Mouse (Mus musculus): ENCODE measurements at regions not wholly inside any gene's neighbourhood (a gene's known extent, or its start where the extent isn't known, plus 50 kb on each side); places are given as distances from the start of the nearest gene placed in this dataset. TPM values are rescaled to one million over a fixed set of nuclear protein-coding genes. Genes with fewer than 3 reads are reported as not detected.

DNA sequence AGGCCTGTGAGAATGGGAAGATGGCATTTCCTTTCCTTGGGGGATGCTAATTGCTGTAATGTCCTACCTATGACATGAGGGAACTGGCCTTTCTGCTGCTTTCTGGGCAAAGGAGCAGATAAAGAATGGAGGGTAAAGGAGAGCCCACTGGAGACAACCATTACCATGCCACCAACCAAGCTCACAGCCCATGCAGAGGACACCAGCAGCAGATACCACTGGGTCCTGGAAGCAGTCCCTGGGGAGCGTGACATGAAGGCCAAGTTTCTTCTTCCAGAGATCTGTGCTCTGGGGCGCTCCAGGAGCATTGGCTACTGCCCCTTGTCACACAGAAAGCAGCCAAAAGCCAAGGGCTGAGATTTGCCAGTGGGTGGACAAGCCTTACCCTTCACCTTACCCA, 102.8 kb downstream of the 4931417E11Rik start:
- Histone ChIP-seq H3K4me3 (replicated peaks) (no peak overlapping the region), H3K4me1 (0 out of 2 replicates have a peak, but pooled peaks cover 3% of the 10 kb centered on the region), H3K27me3 (peaks cover 10% of the 10 kb centered on the region; the same call in 1 of the 2 replicates), H3K27ac (replicated peaks) (no peak overlapping the region), H3K4me2 (replicated peaks) (no peak overlapping the region), H3K9me3 (replicated peaks) (no peaks in the 10 kb centered on the region), H3K36me3 (no peaks in the 10 kb centered on the region), H3K9ac (no peak overlapping the region)
- WGBS, result 87% methylated on average over 2 of the region's 2 CpGs
- no peak for ATAC-seq (ENCODE audit: insufficient number of reproducible peaks, low FRiP score, low TSS enrichment, low read depth)

GRCm38 (mm10) chr6:73365306-73365705, 104.2 kb downstream of the 4931417E11Rik start:
- Histone ChIP-seq H3K9ac (no peak overlapping the region), H3K27ac (replicated peaks) (no peak overlapping the region), H3K36me3 (no peaks in the 10 kb centered on the region), H3K4me2 (replicated peaks) (no peak overlapping the region), H3K27me3 (peaks cover 10% of the 10 kb centered on the region; the same call in 1 of the 2 replicates), H3K4me3 (replicated peaks) (no peak overlapping the region), H3K4me1 (0 out of 2 replicates have a peak, but pooled peaks cover 3% of the 10 kb centered on the region), H3K9me3 (replicated peaks) (no peaks in the 10 kb centered on the region)
- no peak for ATAC-seq (ENCODE audit: insufficient number of reproducible peaks, low FRiP score, low TSS enrichment, low read depth)
- WGBS, result 72% methylated on average over 9 of the region's 9 CpGs

DNA sequence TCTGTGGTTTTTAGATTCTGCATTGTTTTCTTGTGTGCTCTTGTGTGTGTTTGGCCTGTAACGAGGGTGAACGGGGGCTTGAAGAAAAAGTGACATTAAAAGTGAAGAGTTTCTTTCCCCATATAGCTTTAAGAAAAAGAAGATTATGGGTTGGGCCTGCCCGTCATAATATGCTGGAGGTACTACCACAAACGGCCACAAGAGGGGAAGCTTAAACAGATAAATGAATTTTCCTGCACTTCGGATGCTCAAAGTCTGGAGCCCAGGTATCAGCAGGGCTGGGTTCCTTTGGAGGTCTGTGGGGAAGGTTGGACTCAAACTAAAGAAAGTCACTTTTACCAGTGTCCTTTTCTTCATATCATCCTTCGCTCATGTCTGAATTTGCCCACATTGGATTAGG, 86.8 kb downstream of the Suclg1 start:
- H3K4me1 ChIP-seq, result no peaks in the 10 kb centered on the region
- no peak overlapping the region for H3K9ac ChIP-seq
- H3K36me3 ChIP-seq, result no peaks in the 10 kb centered on the region
- no peaks in the 10 kb centered on the region for H3K27me3 ChIP-seq
- H3K4me2 ChIP-seq (replicated peaks), result no peak overlapping the region
- H3K9me3 ChIP-seq (replicated peaks), result no peaks in the 10 kb centered on the region
- H3K4me3 ChIP-seq (replicated peaks), result no peak overlapping the region
- no peak for ATAC-seq (ENCODE audit: insufficient number of reproducible peaks, low FRiP score, low TSS enrichment, low read depth)
- no peak overlapping the region for H3K27ac ChIP-seq (replicated peaks)
- 55% methylated on average over 6 of the region's 6 CpGs for WGBS

DNA sequence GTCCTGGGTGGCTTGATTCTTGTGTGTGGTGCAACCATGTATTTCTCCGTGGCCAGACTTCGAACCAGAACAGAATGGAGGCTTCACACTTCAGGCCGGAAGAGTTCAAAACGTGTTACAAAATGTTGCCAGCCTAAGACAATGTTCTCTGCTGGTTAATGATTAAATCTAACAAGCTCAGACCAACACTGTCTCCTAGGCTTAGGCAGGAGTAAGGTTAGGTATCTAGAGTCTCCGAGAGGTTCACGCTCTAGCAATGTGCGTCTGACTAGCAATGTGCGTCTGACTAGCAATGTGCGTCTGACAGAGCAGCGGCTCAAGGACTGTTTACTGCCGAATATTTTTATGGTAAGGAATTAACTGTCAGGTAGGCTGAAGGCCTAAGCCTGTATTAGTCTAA, 81.5 kb downstream of the Suclg1 start:
- Histone ChIP-seq H3K9me3 (replicated peaks) (no peaks in the 10 kb centered on the region), H3K4me2 (replicated peaks) (no peak overlapping the region), H3K36me3 (no peaks in the 10 kb centered on the region), H3K9ac (no peak overlapping the region), H3K4me1 (no peaks in the 10 kb centered on the region), H3K27ac (replicated peaks) (no peak overlapping the region), H3K4me3 (replicated peaks) (no peak overlapping the region), H3K27me3 (no peaks in the 10 kb centered on the region)
- 85% methylated on average over 11 of the region's 11 CpGs for WGBS
- no peak for ATAC-seq (ENCODE audit: insufficient number of reproducible peaks, low FRiP score, low TSS enrichment, low read depth)

Small RNAs in the stretch of these regions (microRNA-seq; reads per million reads assigned to microRNA genes)
- not detected for gene Gm24370 (ENCODE audit: borderline number of aligned reads)
